Mouse (Mus musculus): ENCODE results near the gene Hnmt. TPM values are rescaled to one million over a fixed set of nuclear protein-coding genes. Genes with fewer than 3 reads are reported as not detected.

The Hnmt gene
- total RNA-seq, 2 experiments from 2014 or later = 24.3 to 26.7 TPM

Other genes with a start within 250 kb of the Hnmt start
- gene Tbpl2, start 47.2 kb upstream of the Hnmt start, total RNA-seq (2021) = not detected
- gene Il1f8, start 103.8 kb upstream of the Hnmt start, total RNA-seq (2021) = not detected
- gene Il1f9, start 137.1 kb upstream of the Hnmt start, total RNA-seq (2021) = not detected
- gene Il1f6, start 166.0 kb upstream of the Hnmt start, total RNA-seq (2021) = not detected
- gene Il1f5, start 227.6 kb upstream of the Hnmt start, total RNA-seq (2021) = not detected
- not detected for gene Il1f10, start 241.8 kb upstream of the Hnmt start, total RNA-seq (2021)